Mouse (Mus musculus): ENCODE data around the gene Klk1b3. TPM values are rescaled to one million over a fixed set of nuclear protein-coding genes. Genes with fewer than 3 reads are reported as not detected.
"Not testable (repeated sequence)": the region's sequence is repeated elsewhere in the genome, so short reads cannot be mapped to it uniquely, and the experiment has no call there.

Klk1b3 gene
- polyA plus RNA-seq (2016; fragmentation: Nextera tagmentation; extraction: Ambion mirVana), result not detected in 2 replicates

DNA sequence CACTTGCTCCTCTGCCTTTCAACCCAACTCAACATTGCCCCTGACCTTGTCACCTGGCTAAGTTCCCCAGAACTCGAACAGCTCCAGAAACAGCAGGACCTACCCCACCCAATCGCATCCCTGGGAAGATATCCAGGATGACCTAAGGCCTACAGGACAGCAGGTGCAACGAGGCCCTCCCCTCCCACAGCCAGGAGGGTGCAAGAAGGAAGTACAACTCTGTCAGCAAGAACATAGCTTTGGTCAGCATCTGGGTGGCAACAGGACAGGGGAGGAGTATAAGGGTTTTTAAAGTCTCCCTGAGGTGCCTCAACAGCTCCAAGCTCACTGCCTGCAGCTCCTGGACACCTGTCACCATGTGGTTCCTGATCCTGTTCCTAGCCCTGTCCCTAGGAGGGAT, at the start of gene Klk1b3:
Klk1b3 (plus strand) TSS at position 301 of the 400 bp plus-strand sequence.
- no peaks in the 10 kb centered on the region for H3K4me1 ChIP-seq
- H3K4me3 ChIP-seq, result no peak within 1 kb of the TSS
- no peaks in the 10 kb centered on the region for H3K36me3 ChIP-seq (replicated peaks)
- H3K9me3 ChIP-seq, result no peaks in the 10 kb centered on the region
- H3K27ac ChIP-seq, result no peak within 1 kb of the TSS
- 77% methylated on average over 3 of the region's 3 CpGs for WGBS
- H3K27me3 ChIP-seq (ENCODE audit: poor library complexity, severe bottlenecking), result no peaks in the 10 kb centered on the region
- no peak for DNase-seq (ENCODE audit: extremely low spot score, low spot score)

DNA sequence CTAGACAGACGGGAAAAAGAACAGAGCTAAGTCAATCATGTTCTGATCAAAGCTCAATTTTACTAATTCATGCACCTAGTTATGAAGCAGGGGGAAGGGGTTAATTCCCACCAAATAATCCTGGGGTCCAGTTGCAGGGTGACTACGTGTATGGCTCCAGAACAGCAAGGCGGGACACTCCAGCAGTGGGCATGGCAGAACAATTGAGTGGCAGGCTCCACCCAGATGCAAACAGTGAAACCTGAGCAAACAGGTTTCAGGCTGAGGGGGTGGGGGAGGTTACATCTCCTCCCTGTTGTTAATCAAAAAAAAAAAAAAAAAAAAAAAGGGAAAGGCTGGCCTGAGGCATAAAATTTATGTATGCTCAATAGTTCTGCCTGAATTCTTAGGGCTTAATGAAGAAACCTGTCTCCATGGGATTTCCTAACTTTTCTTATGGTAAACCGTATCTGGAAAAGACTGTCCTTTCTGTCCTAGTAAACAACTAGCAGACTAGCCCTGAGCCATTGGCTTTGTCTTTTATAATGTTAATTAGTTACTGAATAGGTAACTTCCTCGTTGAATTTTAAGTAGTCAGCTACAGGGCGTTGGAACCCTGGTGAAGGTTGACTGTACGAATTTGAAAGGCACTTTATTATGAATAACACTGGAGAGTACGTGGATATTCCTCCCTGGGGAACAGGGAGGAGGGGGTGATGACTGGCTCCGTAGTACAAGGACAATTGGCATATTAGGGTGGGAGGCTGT, 18.5 kb upstream of the Klk1b3 start:
- WGBS, result 73% methylated on average over 9 of the region's 9 CpGs

DNA sequence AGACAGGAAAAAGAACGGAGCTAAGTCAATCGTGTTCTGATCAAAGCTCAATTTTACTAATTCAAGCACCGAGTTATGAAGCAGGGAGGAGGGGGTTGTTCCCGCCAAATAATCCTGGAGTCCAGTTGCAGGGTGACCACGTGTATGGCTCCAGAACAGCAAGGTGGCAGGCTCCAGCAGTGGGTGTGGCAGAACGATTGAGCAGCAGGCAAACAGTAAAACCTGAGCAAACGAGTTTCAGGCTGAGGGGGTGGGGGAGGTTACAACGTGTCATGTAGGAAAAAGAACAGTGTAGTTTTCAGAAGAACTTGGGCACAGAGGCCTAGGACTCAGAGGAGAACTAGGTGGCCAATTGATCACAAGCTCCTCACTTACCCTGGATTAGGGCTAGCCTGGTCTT, 11.5 kb upstream of the Klk1b3 start:
- DNase-seq (ENCODE audit: extremely low spot score, low spot score); H3K27ac ChIP-seq; H3K4me3 ChIP-seq; H3K36me3 ChIP-seq (replicated peaks); H3K4me1 ChIP-seq; H3K9me3 ChIP-seq; H3K27me3 ChIP-seq (ENCODE audit: poor library complexity, severe bottlenecking): not testable (repeated sequence)
- 77% methylated on average over 8 of the region's 8 CpGs for WGBS

More for the DNA sequence above, 18.5 kb upstream of the Klk1b3 start:
- H3K4me1 ChIP-seq, result 0 out of 2 replicates have a peak, but pooled peaks cover 3% of the 10 kb centered on the region
- H3K36me3 ChIP-seq (replicated peaks), result no peaks in the 10 kb centered on the region
- H3K4me3 ChIP-seq, result no peak overlapping the region
- no peaks in the 10 kb centered on the region for H3K9me3 ChIP-seq
- no peak overlapping the region for H3K27ac ChIP-seq
- H3K27me3 ChIP-seq (ENCODE audit: poor library complexity, severe bottlenecking), result no peaks in the 10 kb centered on the region
- no peak for DNase-seq (ENCODE audit: extremely low spot score, low spot score)

DNA sequence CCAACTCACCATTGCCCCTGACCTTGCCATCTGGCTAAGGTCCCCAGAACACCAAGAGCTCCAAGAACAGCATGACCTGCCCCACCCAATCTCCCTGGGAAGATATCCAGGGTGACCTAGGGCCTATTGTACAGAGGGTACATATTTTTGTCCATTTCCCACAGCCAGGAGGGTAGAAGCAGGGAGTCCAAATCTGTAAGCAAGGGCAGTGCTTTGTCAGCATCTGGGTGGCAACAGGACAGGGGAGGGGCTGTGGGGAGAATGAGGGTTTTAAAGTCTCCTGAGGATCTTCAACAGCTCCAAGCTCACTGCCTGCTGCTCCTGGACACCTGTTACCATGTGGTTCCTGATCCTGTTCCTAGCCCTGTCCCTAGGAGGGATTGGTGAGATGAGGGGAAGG, 10.1 kb upstream of the Klk1b3 start, which contains the start of gene Klk1b24:
Klk1b24 (plus strand) TSS at position 301 of the 400 bp plus-strand sequence.
- H3K27ac ChIP-seq; H3K27me3 ChIP-seq (ENCODE audit: poor library complexity, severe bottlenecking); H3K36me3 ChIP-seq (replicated peaks); DNase-seq (ENCODE audit: extremely low spot score, low spot score); H3K4me3 ChIP-seq; H3K4me1 ChIP-seq; H3K9me3 ChIP-seq: not testable (repeated sequence)

DNA sequence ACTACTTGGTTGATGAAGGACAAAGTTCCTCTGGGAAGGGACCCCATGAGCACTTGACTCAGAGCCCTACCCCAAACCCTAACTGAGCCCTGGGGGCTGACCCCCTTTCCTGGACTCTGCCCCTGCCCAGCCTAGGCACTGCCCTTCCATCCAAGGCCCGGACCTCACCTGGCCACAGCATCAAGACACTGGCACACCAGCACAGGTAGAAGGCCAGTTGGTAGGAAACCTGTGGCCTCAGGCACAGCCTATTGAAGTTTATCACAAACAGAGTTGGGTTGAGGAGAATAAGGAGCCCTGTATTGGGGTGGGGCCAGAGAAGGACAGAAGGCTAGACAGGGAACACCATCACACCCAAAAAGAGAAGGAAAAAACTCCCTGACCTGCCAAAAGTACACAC, 4.5 kb upstream of the Klk1b3 start:
- not testable (repeated sequence) for H3K9me3 ChIP-seq; H3K27me3 ChIP-seq (ENCODE audit: poor library complexity, severe bottlenecking); DNase-seq (ENCODE audit: extremely low spot score, low spot score); H3K36me3 ChIP-seq (replicated peaks); H3K4me3 ChIP-seq; H3K4me1 ChIP-seq; H3K27ac ChIP-seq
- WGBS, result 88% methylated on average over 1 of the region's 1 CpGs

DNA sequence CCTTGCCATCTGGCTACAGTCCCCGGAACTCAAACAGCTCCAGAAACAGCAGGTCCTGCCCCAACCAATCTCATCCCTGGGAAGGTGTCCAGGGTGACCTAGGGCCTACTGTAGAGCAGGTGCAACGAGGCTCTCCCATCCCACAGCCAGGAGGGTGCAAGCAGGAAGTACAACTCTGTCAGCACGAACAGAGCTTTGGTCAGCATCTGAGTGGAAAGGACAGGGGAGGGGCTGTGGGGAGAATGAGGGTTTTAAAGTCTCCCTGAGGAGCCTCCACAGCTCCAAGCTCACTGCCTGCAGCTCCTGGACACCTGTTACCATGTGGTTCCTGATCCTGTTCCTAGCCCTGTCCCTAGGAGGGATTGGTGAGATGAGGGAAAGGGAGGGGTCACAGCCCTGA, 9.1 kb downstream of the Klk1b3 start, which contains the start of gene Klk1b4:
Klk1b4 (plus strand) TSS at position 301 of the 400 bp plus-strand sequence.
- not testable (repeated sequence) for H3K9me3 ChIP-seq; H3K27ac ChIP-seq; H3K27me3 ChIP-seq (ENCODE audit: poor library complexity, severe bottlenecking); H3K4me3 ChIP-seq; H3K4me1 ChIP-seq; DNase-seq (ENCODE audit: extremely low spot score, low spot score); H3K36me3 ChIP-seq (replicated peaks)
- WGBS, result 73% methylated on average over 3 of the region's 3 CpGs

DNA sequence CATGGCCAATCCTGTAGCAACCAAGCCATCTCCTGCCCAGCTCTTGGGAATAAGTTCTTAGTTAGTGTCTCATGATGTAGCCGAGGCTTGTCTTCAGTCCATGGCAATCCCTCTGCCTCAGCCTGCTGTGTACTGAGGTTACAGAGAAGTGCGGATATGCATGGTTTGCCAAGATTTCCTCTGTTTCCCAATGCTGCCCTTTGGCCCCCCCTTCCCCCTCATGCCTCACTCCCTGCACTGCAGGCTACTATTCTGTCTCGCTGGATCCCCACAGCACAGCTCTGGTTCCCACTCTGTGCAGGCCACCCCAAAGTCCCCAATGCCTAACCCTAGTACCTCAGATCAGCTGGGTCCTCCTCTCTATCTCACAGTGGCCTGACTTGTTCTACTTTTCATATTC, 10.3 kb downstream of the Klk1b3 start:
- no peaks in the 10 kb centered on the region for H3K4me1 ChIP-seq
- DNase-seq (ENCODE audit: extremely low spot score, low spot score), result no peak
- no peak overlapping the region for H3K27ac ChIP-seq
- 81% methylated on average over 3 of the region's 3 CpGs for WGBS
- no peaks in the 10 kb centered on the region for H3K9me3 ChIP-seq
- no peaks in the 10 kb centered on the region for H3K36me3 ChIP-seq (replicated peaks)
- H3K27me3 ChIP-seq (ENCODE audit: poor library complexity, severe bottlenecking), result no peaks in the 10 kb centered on the region
- no peak overlapping the region for H3K4me3 ChIP-seq

DNA sequence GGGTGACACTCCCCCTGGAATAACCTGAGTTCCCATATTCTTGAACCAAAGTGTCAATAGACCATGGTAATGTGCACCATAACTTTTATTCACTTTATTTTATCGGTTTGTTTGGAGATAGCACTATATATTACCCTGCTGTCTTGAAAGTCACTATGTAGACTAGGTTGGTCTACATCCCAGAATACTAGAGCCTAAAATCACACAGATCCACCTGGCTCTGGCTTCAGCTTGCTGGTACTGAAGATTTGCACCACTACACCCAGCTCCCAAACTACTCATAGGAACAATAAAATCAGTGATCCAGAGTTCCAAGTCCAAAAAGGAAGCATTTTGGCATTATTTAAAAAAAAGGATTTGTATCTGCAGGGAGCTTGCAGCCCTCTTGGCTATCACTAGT, 17.7 kb downstream of the Klk1b3 start, which contains the start of gene Klk1b5:
Klk1b5 (plus strand) TSS at position 301 of the 400 bp plus-strand sequence.
- WGBS, result 81% methylated on average over 1 of the region's 1 CpGs
- no peaks in the 10 kb centered on the region for H3K27me3 ChIP-seq (ENCODE audit: poor library complexity, severe bottlenecking)
- H3K4me1 ChIP-seq, result no peaks in the 10 kb centered on the region
- DNase-seq (ENCODE audit: extremely low spot score, low spot score), result no peak
- H3K4me3 ChIP-seq, result no peak within 1 kb of the TSS
- no peak within 1 kb of the TSS for H3K27ac ChIP-seq
- H3K36me3 ChIP-seq (replicated peaks), result no peaks in the 10 kb centered on the region
- no peaks in the 10 kb centered on the region for H3K9me3 ChIP-seq

DNA sequence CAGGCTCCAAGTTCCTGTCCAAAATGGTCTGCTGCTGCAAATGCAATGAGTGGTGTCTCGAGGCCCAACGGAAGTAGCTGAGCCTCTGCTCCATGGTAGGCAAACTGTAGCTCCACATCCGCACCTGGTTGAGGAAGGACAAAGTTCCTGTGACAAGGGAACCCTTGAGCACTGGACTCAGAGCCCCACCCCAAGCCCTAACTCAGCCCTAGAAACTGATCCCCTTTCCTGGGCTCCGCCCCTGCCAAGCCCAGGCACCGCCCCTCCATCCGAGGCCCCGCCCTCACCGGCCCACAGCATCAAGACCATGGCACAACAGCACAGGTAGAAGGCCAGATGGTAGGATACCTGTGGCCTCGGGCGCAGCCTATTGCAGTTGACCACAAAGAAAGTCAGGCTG, 23.6 kb downstream of the Klk1b3 start:
- not testable (repeated sequence) for DNase-seq (ENCODE audit: extremely low spot score, low spot score); H3K4me3 ChIP-seq; H3K27me3 ChIP-seq (ENCODE audit: poor library complexity, severe bottlenecking); H3K9me3 ChIP-seq; H3K27ac ChIP-seq; H3K36me3 ChIP-seq (replicated peaks); H3K4me1 ChIP-seq
- WGBS, result 80% methylated on average over 10 of the region's 10 CpGs

DNA sequence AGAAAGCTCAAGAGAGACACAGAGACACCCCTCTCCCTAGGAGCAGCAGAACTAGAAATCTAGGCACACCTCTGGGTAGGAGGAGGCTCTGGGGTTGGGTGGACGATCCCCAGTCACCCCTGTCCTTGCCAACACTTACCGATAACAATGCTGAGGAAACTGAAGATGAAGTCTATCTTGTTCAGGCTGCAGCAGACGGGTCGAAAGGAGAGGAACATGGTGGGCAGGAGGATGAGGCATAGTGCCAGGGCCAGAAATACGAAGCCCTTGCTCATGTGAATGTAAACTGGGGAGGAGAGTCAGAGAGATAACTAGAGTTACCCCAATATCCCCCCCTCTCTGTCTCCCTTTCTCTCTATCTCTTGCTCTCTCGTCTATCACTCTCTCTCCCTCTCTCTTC, 24.3 kb downstream of the Klk1b3 start:
- WGBS, result 83% methylated on average over 6 of the region's 6 CpGs

DNA sequence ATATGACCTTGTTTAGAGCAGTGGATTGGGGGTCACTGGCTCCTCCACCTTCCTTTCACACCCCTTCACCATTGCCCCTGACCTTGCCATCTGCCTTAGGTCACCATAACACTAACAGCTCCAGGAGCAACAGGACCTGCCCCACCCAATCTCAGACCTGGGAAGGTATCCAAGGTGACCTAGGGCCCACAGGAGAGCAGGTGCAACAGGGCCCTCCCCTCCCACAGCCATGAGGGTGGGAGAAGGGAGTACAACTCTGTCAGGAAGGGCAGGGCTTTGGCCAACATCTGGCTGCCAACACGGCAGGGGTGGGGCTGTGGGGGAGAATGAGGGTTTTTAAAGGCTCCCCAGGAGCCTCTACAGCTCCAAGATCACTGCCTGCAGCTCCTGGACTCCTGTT, 27.1 kb downstream of the Klk1b3 start, which contains the start of gene Klk1:
Klk1 (plus strand) TSS at position 285 of the 400 bp plus-strand sequence.
- Histone ChIP-seq H3K4me3 (no peak within 1 kb of the TSS), H3K27ac (no peak within 1 kb of the TSS), H3K36me3 (replicated peaks) (no peaks in the 10 kb centered on the region), H3K9me3 (no peaks in the 10 kb centered on the region), H3K27me3 (ENCODE audit: poor library complexity, severe bottlenecking) (no peaks in the 10 kb centered on the region), H3K4me1 (no peaks in the 10 kb centered on the region)
- 42% methylated on average over 1 of the region's 1 CpGs for WGBS
- no peak for DNase-seq (ENCODE audit: extremely low spot score, low spot score)

More for the DNA sequence above, 24.3 kb downstream of the Klk1b3 start:
- not testable (repeated sequence) for DNase-seq (ENCODE audit: extremely low spot score, low spot score); H3K4me1 ChIP-seq; H3K27me3 ChIP-seq (ENCODE audit: poor library complexity, severe bottlenecking); H3K36me3 ChIP-seq (replicated peaks); H3K9me3 ChIP-seq; H3K27ac ChIP-seq; H3K4me3 ChIP-seq

DNA sequence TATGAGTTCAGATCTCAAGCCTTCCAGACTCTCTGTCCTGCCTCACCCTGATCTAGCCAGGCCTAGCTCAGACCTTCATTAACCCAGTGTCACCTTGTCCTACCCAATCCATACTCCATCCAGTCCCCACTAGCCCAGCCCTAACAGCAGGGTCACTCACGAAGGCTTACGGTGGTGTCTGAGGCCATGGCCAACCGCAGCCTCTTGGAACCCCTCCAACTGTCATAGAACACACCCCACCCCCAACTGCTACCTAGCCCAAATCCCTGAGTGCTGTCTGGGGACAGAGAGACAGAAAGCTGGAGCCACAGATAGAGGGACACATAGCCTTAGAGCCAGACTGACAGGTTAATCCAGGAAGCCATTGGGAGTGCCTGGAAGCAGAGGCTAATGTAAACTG, 37.9 kb downstream of the Klk1b3 start, which contains the start of gene Gm36864:
Gm36864 (plus strand) TSS at position 269 of the 400 bp plus-strand sequence.
- Histone ChIP-seq H3K4me1 (no peaks in the 10 kb centered on the region), H3K36me3 (replicated peaks) (no peaks in the 10 kb centered on the region), H3K4me3 (no peak within 1 kb of the TSS), H3K27ac (no peak within 1 kb of the TSS), H3K9me3 (no peaks in the 10 kb centered on the region), H3K27me3 (ENCODE audit: poor library complexity, severe bottlenecking) (no peaks in the 10 kb centered on the region)
- DNase-seq (ENCODE audit: extremely low spot score, low spot score), result no peak
- 84% methylated on average over 3 of the region's 3 CpGs for WGBS

DNA sequence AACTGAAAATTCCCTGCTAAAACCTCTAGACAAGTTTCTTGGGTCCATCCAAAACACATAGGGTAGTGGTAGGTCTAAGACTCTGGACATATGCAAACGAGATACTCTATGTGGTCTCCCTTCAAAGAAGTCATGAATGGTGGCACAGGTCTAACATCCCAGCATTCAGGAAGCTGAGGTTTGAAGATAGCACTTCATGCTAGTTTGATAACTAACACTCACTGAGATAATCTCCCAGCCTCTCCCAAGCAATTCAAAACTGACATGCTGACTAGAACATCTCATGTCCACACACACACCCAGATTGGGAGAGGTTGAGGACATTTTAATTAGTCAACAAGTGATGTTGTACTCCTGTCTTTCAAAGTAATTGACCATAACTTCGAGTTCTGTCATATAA, 41.9 kb downstream of the Klk1b3 start:
- Histone ChIP-seq H3K4me1 (no peaks in the 10 kb centered on the region), H3K36me3 (replicated peaks) (no peaks in the 10 kb centered on the region), H3K9me3 (no peaks in the 10 kb centered on the region), H3K27me3 (ENCODE audit: poor library complexity, severe bottlenecking) (no peaks in the 10 kb centered on the region), H3K4me3 (no peak overlapping the region), H3K27ac (no peak overlapping the region)
- DNase-seq (ENCODE audit: extremely low spot score, low spot score), result no peak
- WGBS, result 65% methylated on average over 2 of the region's 2 CpGs
